8 mouse cellular contexts compared by ENCODE assay signal in the genomic region with DNA sequence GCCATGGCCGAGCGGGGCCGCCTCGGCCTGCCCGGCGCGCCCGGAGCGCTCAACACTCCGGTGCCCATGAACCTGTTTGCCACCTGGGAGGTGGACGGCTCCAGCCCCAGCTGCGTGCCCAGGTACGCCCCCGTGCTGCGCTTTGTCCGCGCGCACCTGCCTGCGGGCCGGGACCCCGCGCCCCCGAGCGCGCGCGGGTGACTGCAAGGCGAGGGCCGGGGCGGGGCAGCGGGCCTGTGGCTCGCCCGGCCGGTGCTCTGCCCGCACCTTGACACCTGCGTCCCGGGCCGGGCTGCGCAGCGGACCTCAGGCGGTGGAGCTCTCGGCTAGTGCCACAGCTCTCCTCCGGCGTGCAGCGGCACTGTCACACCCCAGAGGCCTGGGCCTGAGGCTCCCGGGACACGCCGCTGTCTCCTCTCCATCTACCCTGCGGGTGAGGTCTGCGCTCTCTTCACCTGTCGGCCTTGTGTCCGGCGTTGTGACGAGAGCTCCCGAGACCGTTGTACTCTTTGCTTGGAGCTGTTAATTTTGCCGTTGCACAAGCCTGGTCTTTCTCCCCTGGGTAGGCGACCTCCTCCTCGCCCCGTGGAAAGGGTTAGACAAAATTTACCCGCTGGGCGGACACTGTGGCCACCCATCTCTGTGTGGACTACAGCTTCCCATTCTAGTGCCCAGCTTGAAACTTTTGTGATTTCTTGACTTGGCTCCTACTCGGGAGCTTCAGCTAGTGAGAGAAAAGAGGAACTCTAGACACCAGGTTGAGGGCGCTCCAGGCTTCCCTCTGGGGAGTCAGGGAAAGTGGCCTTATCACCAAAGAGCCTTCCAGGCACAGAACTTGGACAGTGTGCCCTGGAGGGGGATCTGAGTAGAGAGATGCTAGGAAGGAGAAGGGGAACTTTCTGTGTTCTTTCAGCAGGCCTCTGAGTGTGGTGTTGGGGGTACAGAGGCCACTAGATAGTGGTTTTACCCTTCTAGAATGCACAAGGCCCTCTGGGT. TPM values are rescaled to one million over a fixed set of nuclear protein-coding genes. Genes with fewer than 3 reads are reported as not detected.
DNase-seq lines count a peak whose midpoint lies in the region; ATAC-seq and TF ChIP-seq lines count a peak whose summit lies in the region.

No protein-coding gene starts in this region.

- TF ChIP-seq POLR2A in bone marrow macrophage, adult 2 months (IDR thresholded peaks at IDR 0.05; ENCODE audit: borderline replicate concordance, low read depth, low read length), result no peak

- H3K4me1 ChIP-seq in G1E (ENCODE audit: insufficient read depth, low read depth, low read length), result peaks cover 43% of the 10 kb centered on the region
- H3K4me1 ChIP-seq in bone marrow macrophage, adult 2 months (ENCODE audit: control insufficient read depth, insufficient read depth, low read length), result peaks cover 52% of the 10 kb centered on the region

- TF ChIP-seq CTCF in G1E (IDR thresholded peaks at IDR 0.05; ENCODE audit: low read depth, low read length), result no peak
- TF ChIP-seq CTCF in bone marrow macrophage, adult 2 months (IDR thresholded peaks at IDR 0.05; ENCODE audit: low read depth, low read length), result no peak

- intact Hi-C loops in heart, postnatal 14 days (cut with DNase I), result loop anchor here (2.0 kb wide), 1 partner anchor 60 kb away; the partner anchor contains the start of gene Tex22

- peak overlapping the region; percentile 26 for H3K27ac ChIP-seq in bone marrow macrophage, adult 2 months (ENCODE audit: insufficient read depth, low read depth, low read length)
- H3K27ac ChIP-seq in macrophage, result peak overlapping the region; percentile 70

- H3K9me3 ChIP-seq in G1E (replicated peaks), result no peaks in the 10 kb centered on the region

- peaks cover 51% of the 10 kb centered on the region for H3K79me2 ChIP-seq in macrophage (ENCODE audit: inconsistent target)

- peak; percentile 22 for ATAC-seq in G1E (ENCODE audit: extremely low read depth, insufficient number of reproducible peaks, low FRiP score, poor library complexity, severe bottlenecking)
- peak; percentile 64 for ATAC-seq in erythroblast, adult 5-6 weeks (replicated peaks; ENCODE audit: low FRiP score, poor library complexity, severe bottlenecking)

- H3K27me3 ChIP-seq in G1E (ENCODE audit: insufficient read depth, low read length), result peaks cover 3% of the 10 kb centered on the region

- DNase-seq in G1E (ENCODE audit: low spot score), result peak; percentile 60
- peak; percentile 37 to 38 for DNase-seq in heart, postnatal 14 days
- DNase-seq in kidney, postnatal 4 days, result peak; percentile 52 to 73
- peak; percentile 39 for DNase-seq in right cerebral cortex, postnatal 14 days
- DNase-seq in yolk sac, embryonic 10.5 days (ENCODE audit: low spot score), result peak; percentile 67

- H3K4me3 ChIP-seq in G1E (ENCODE audit: low read depth, low read length) (peak overlapping the region; percentile 78), macrophage (ENCODE audit: inconsistent target) (peak overlapping the region; percentile 73)
- H3K4me3 ChIP-seq in bone marrow macrophage, adult 2 months (ENCODE audit: insufficient read depth, low read length), result peak overlapping the region; percentile 84

- WGBS in macrophage (ENCODE audit: missing documents), result under 1% methylated on average over 54 of the region's 64 CpGs

- H3K36me3 ChIP-seq in G1E (replicated peaks), result peaks cover 33% of the 10 kb centered on the region
- H3K36me3 ChIP-seq in macrophage (ENCODE audit: inconsistent target), result no peaks in the 10 kb centered on the region

RNA-seq across cellular contexts. Expression of gene Pacs2, which starts 0.6 kb away (rescaled TPM):
- total RNA-seq in G1E (2014; fragmentation: Nextera tagmentation) (45.0 and 47.0 TPM in 2 replicates), G1E (2017) (17.0 and 18.3 TPM in 2 replicates)
- polyA plus RNA-seq in G1E (2012) (19.9 and 21.1 TPM in 2 replicates), macrophage (2018) (42.2 to 56.7 TPM (median 54.3 TPM) in 3 replicates)
- polyA plus RNA-seq in bone marrow macrophage, adult 2 months (2012; ENCODE audit: insufficient read depth, insufficient read length, missing spikeins), result 53.4 and 62.2 TPM in 2 replicates
- 10.7 and 18.3 TPM in 2 replicates for total RNA-seq in erythroblast, adult 5-6 weeks (2015; ENCODE audit: low replicate concordance)
- 12.7 and 14.5 TPM in 2 replicates for total RNA-seq in erythroblast, adult 5-6 weeks (2017; ENCODE audit: low replicate concordance)
- 10 to 100 TPM; 29.0 to 32.1 TPM for total RNA-seq in heart, postnatal 14 days (2021)
- 100 to 1,000 TPM in 21 of 26 experiments, 10 to 100 TPM in 5; 43.0 to 223 (median 156) TPM for total RNA-seq in macrophage (2018; cell fraction: chromatin; rRNA removed)
- 10 to 100 TPM; 48.1 to 83.4 (median 70.4) TPM for total RNA-seq in macrophage (2018; cell fraction: cytosol; rRNA removed)
- total RNA-seq in macrophage (2018; cell fraction: nucleus; rRNA removed), result 100 to 1,000 TPM in 13 of 26 experiments, 10 to 100 TPM in 13; 44.8 to 156 (median 99.8) TPM

RNA-seq across cellular contexts. Expression of gene Brf1, which starts 14.4 kb away (rescaled TPM):
- total RNA-seq in G1E (2014; fragmentation: Nextera tagmentation) (63.4 and 95.9 TPM in 2 replicates), G1E (2017) (76.4 and 77.1 TPM in 2 replicates)
- polyA plus RNA-seq in G1E (2012) (44.0 and 46.8 TPM in 2 replicates), macrophage (2018) (15.4 to 26.6 TPM (median 18.3 TPM) in 3 replicates)
- polyA plus RNA-seq in bone marrow macrophage, adult 2 months (2012; ENCODE audit: insufficient read depth, insufficient read length, missing spikeins), result 42.1 and 49.9 TPM in 2 replicates
- total RNA-seq in erythroblast, adult 5-6 weeks (2015; ENCODE audit: low replicate concordance), result 14.6 and 20.9 TPM in 2 replicates
- total RNA-seq in erythroblast, adult 5-6 weeks (2017; ENCODE audit: low replicate concordance), result 35.9 and 52.0 TPM in 2 replicates
- total RNA-seq in heart, postnatal 14 days (2021), result 10 to 100 TPM; 28.3 to 28.8 TPM
- 100 to 1,000 TPM; 183 to 360 (median 252) TPM for total RNA-seq in macrophage (2018; cell fraction: chromatin; rRNA removed)
- total RNA-seq in macrophage (2018; cell fraction: cytosol; rRNA removed), result 10 to 100 TPM in 18 of 26 experiments, 1 to 10 TPM in 8; 6.4 to 22.0 (median 13.0) TPM
- total RNA-seq in macrophage (2018; cell fraction: nucleus; rRNA removed), result 100 to 1,000 TPM in 18 of 26 experiments, 10 to 100 TPM in 8; 64.8 to 206 (median 130) TPM

RNA-seq across cellular contexts. Expression of gene Btbd6, which starts 38.6 kb away (rescaled TPM):
- total RNA-seq in G1E (2014; fragmentation: Nextera tagmentation), result 9.0 and 15.9 TPM in 2 replicates
- total RNA-seq in G1E (2017), result 10.2 and 11.1 TPM in 2 replicates
- polyA plus RNA-seq in G1E (2012), result 68.3 and 101 TPM in 2 replicates
- 9.0 and 9.9 TPM in 2 replicates for polyA plus RNA-seq in bone marrow macrophage, adult 2 months (2012; ENCODE audit: insufficient read depth, insufficient read length, missing spikeins)
- total RNA-seq in erythroblast, adult 5-6 weeks (2015; ENCODE audit: low replicate concordance), result 2.3 TPM in 1 of 2 replicates, not detected in the other
- 1.9 and 2.9 TPM in 2 replicates for total RNA-seq in erythroblast, adult 5-6 weeks (2017; ENCODE audit: low replicate concordance)
- total RNA-seq in heart, postnatal 14 days (2021), result 10 to 100 TPM; 16.8 TPM
- 10 to 100 TPM in 2 of 26 experiments, 1 to 10 TPM in 23, not detected in 1; 1.1 to 16.4 (median 4.0) TPM for total RNA-seq in macrophage (2018; cell fraction: chromatin; rRNA removed)
- total RNA-seq in macrophage (2018; cell fraction: cytosol; rRNA removed), result 10 to 100 TPM in 2 of 26 experiments, 1 to 10 TPM in 24; 2.7 to 11.0 (median 5.0) TPM
- 10 to 100 TPM in 3 of 26 experiments, 1 to 10 TPM in 23; 1.9 to 17.2 (median 4.7) TPM for total RNA-seq in macrophage (2018; cell fraction: nucleus; rRNA removed)
- 5.3 to 10.9 TPM (median 9.7 TPM) in 3 replicates for polyA plus RNA-seq in macrophage (2018)

RNA-seq across cellular contexts. Expression of gene Tex22, which starts 59.4 kb away (rescaled TPM):
- total RNA-seq in G1E (2014; fragmentation: Nextera tagmentation) (not detected in 2 replicates), G1E (2017) (0.17 and 0.38 TPM in 2 replicates)
- polyA plus RNA-seq in G1E (2012) (not detected in 2 replicates), macrophage (2018) (not detected in 3 replicates)
- not detected in 2 replicates for polyA plus RNA-seq in bone marrow macrophage, adult 2 months (2012; ENCODE audit: insufficient read depth, insufficient read length, missing spikeins)
- total RNA-seq in erythroblast, adult 5-6 weeks (2015; ENCODE audit: low replicate concordance), result not detected in 2 replicates
- 0.42 TPM in 1 of 2 replicates, not detected in the other for total RNA-seq in erythroblast, adult 5-6 weeks (2017; ENCODE audit: low replicate concordance)
- under 1 TPM in 1 of 2 experiments, not detected in 1; 0.27 TPM for total RNA-seq in heart, postnatal 14 days (2021)
- 1 to 10 TPM in 21 of 26 experiments, under 1 TPM in 4, not detected in 1; 0.71 to 7.4 (median 1.4) TPM for total RNA-seq in macrophage (2018; cell fraction: chromatin; rRNA removed)
- total RNA-seq in macrophage (2018; cell fraction: cytosol; rRNA removed), result under 1 TPM in 2 of 26 experiments, not detected in 24; 0.20 to 0.39 TPM
- 1 to 10 TPM in 6 of 26 experiments, under 1 TPM in 10, not detected in 10; 0.46 to 2.0 (median 0.76) TPM for total RNA-seq in macrophage (2018; cell fraction: nucleus; rRNA removed)

Comparison
In these comparisons a context has a peak if more than half of its experiments do, and no peak if none do; other contexts are left out.
1. Peak in every context shown above with its lines: DNase-seq, ATAC-seq, H3K4me3 ChIP-seq and H3K27ac ChIP-seq.